Mouse (Mus musculus): ENCODE results near the gene Birc2. TPM values are rescaled to one million over a fixed set of nuclear protein-coding genes. Genes with fewer than 3 reads are reported as not detected.
"Not testable (repeated sequence)": the region's sequence is repeated elsewhere in the genome, so short reads cannot be mapped to it uniquely, and the experiment has no call there.

The Birc2 gene
- polyA plus RNA-seq, 1 experiment from 2014 or later, result 11.7 TPM

DNA sequence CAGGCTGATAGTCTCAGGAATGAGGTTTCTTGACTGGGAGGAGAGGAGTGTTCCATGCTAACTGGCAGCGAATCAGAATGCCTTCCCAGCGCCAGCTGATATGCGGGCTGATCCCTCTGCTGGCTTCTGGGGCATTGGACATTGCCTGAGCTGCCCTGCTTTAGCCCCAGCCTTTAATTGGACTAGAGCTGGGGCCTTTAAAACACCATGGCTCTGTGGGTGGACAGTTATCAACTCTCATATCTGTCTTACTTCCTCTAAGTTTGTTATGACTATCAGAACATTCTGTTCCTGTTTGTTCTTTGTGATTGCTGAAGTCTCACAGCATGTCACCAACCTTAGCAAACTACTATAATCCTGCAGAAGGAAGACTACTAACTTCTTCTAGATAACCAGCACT is 31.1 kb upstream of the Birc2 start:
- no peak for ATAC-seq (ENCODE audit: low read depth)
- Histone ChIP-seq H3K36me3 (peaks cover 18% of the 10 kb centered on the region), H3K9ac (no peak overlapping the region), H3K4me2 (no peak overlapping the region), H3K4me3 (replicated peaks) (no peak overlapping the region), H3K4me1 (replicated peaks) (peaks cover 39% of the 10 kb centered on the region), H3K27ac (no peak overlapping the region), H3K9me3 (replicated peaks) (no peaks in the 10 kb centered on the region), H3K27me3 (no peaks in the 10 kb centered on the region)
- no peak for DNase-seq
- WGBS (ENCODE audit: insufficient replicate concordance), result 72% methylated on average over 3 of the region's 3 CpGs

GRCm38 (mm10) chr9:7866981-7867380 is 30.1 kb upstream of the Birc2 start:
- WGBS (ENCODE audit: insufficient replicate concordance), result 65% methylated on average over 2 of the region's 2 CpGs
- H3K9ac ChIP-seq; H3K4me2 ChIP-seq; ATAC-seq (ENCODE audit: low read depth); DNase-seq; H3K27me3 ChIP-seq; H3K4me3 ChIP-seq (replicated peaks); H3K9me3 ChIP-seq (replicated peaks); H3K27ac ChIP-seq: not testable (repeated sequence)
- Histone ChIP-seq H3K4me1 (replicated peaks) (peaks cover 29% of the 10 kb centered on the region), H3K36me3 (peaks cover 18% of the 10 kb centered on the region)

GRCm38 (mm10) chr9:7860976-7861375 is 24.1 kb upstream of the Birc2 start:
- 74% methylated on average over 5 of the region's 5 CpGs for WGBS (ENCODE audit: insufficient replicate concordance)
- no peak overlapping the region for H3K9ac ChIP-seq

DNA sequence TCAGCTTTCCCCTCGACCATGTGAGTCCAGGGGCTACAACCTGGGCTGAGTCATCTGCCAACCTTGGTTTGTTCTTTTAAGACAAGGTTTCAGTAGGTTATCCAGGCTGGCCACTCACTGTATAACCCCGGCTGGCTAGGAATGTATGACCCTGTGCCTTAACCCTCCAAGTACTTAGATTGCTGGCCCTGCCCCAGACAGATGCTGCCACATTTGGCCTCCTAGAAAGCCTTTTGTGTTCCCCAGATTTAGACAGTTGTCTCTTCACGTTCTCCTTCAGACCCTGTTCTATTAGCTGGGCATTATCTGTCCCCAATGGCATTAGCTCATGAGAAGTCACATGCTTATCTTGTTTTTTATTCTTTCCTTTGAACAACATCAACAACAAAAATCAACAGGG is 19.0 kb upstream of the Birc2 start:
- no peak overlapping the region for H3K4me2 ChIP-seq
- H3K4me1 ChIP-seq (replicated peaks), result 0 out of 2 replicates have a peak, but pooled peaks cover 3% of the 10 kb centered on the region
- no peaks in the 10 kb centered on the region for H3K27me3 ChIP-seq
- ATAC-seq (ENCODE audit: low read depth) (no peak), DNase-seq (no peak)
- peaks cover 21% of the 10 kb centered on the region; the same call in 1 of the 2 replicates for H3K36me3 ChIP-seq
- no peaks in the 10 kb centered on the region for H3K9me3 ChIP-seq (replicated peaks)
- H3K27ac ChIP-seq, result no peak overlapping the region
- WGBS (ENCODE audit: insufficient replicate concordance), result 46% methylated on average over 3 of the region's 3 CpGs
- H3K4me3 ChIP-seq (replicated peaks), result no peak overlapping the region
- H3K9ac ChIP-seq, result no peak overlapping the region

More at GRCm38 (mm10) chr9:7860976-7861375, 24.1 kb upstream of the Birc2 start:
- Histone ChIP-seq H3K27ac (no peak overlapping the region), H3K4me1 (replicated peaks) (no peaks in the 10 kb centered on the region), H3K4me2 (no peak overlapping the region), H3K27me3 (no peaks in the 10 kb centered on the region), H3K4me3 (replicated peaks) (no peak overlapping the region), H3K36me3 (peaks cover 12% of the 10 kb centered on the region; the same call in 1 of the 2 replicates), H3K9me3 (replicated peaks) (no peaks in the 10 kb centered on the region)
- DNase-seq (no peak), ATAC-seq (ENCODE audit: low read depth) (no peak)

DNA sequence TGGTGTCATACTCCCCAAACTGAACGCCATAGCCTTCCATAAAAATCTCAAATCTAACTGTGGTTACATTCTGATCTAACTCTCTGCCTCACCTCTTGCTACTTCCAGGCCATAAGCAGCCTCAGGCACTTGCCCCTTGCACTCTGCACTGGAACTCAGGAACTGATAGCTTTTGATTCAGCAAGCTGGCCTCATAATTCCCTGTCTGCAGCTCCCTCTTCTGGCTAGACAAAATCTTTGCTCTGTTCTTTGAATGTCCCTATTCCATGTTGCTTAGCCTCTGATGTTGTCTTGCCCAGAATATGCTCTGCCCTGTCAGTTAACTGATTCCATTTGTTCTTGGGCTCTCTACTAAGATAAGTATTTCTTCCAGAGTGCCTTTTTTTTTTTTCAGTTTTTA is 18.5 kb upstream of the Birc2 start:
- H3K27ac ChIP-seq, result no peak overlapping the region
- H3K9me3 ChIP-seq (replicated peaks), result no peaks in the 10 kb centered on the region
- ATAC-seq (ENCODE audit: low read depth), result peak; percentile 39; the same call in 1 of the 2 replicates
- no peak overlapping the region for H3K9ac ChIP-seq
- no peak overlapping the region for H3K4me3 ChIP-seq (replicated peaks)
- WGBS (ENCODE audit: insufficient replicate concordance), result 42% methylated on average over 1 of the region's 1 CpGs
- no peak for DNase-seq
- peaks cover 19% of the 10 kb centered on the region; the same call in 1 of the 2 replicates for H3K36me3 ChIP-seq
- no peak overlapping the region for H3K4me2 ChIP-seq
- H3K27me3 ChIP-seq, result no peaks in the 10 kb centered on the region
- H3K4me1 ChIP-seq (replicated peaks), result 0 out of 2 replicates have a peak, but pooled peaks cover 3% of the 10 kb centered on the region

GRCm38 (mm10) chr9:7854196-7854595 is 17.3 kb upstream of the Birc2 start:
- ATAC-seq (ENCODE audit: low read depth); H3K4me2 ChIP-seq; H3K27ac ChIP-seq; H3K27me3 ChIP-seq; DNase-seq; H3K4me3 ChIP-seq (replicated peaks); H3K4me1 ChIP-seq (replicated peaks); H3K9me3 ChIP-seq (replicated peaks); H3K9ac ChIP-seq: not testable (repeated sequence)
- peaks cover 19% of the 10 kb centered on the region; the same call in 1 of the 2 replicates for H3K36me3 ChIP-seq
- WGBS (ENCODE audit: insufficient replicate concordance), result 82% methylated on average over 14 of the region's 14 CpGs

- no peak overlapping the region for H3K4me3 ChIP-seq (replicated peaks)
- H3K9me3 ChIP-seq (replicated peaks), result no peaks in the 10 kb centered on the region
- WGBS (ENCODE audit: insufficient replicate concordance), result 53% methylated on average over 4 of the region's 4 CpGs
- 0 out of 2 replicates have a peak, but pooled peaks cover 3% of the 10 kb centered on the region for H3K4me1 ChIP-seq (replicated peaks)
- no peak for DNase-seq
- no peak overlapping the region for H3K4me2 ChIP-seq
- H3K36me3 ChIP-seq, result peaks cover 29% of the 10 kb centered on the region
- H3K27me3 ChIP-seq, result no peaks in the 10 kb centered on the region
- ATAC-seq (ENCODE audit: low read depth), result 0 out of 2 replicates have a peak, but pooled peaks have one; percentile 7
- H3K27ac ChIP-seq, result no peak overlapping the region
- H3K9ac ChIP-seq, result no peak overlapping the region
Observed at GRCm38 (mm10) chr9:7852346-7853230, 15.7 kb upstream of the Birc2 start.

DNA sequence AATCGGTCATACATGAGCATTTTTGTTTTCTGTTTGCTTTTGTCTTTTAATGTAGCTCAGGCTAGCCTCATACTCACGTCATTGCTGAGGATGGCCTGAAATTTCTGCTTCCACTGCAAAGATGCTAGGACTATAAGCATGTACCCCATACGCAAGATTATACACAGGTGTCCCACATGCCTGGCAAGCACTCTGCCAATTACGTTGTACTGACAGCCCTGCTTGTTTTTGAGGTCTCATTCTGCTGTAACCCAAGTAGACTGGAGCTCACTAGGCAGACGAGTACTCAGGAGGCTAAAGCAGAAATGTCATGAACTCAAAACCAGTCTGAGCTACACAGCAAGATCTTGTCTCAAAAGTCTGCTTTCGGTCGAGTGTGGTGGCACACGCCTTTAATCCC is 15.0 kb upstream of the Birc2 start:
- Histone ChIP-seq H3K27me3 (no peaks in the 10 kb centered on the region), H3K4me2 (no peak overlapping the region), H3K4me3 (replicated peaks) (no peak overlapping the region), H3K27ac (no peak overlapping the region), H3K9me3 (replicated peaks) (no peaks in the 10 kb centered on the region), H3K4me1 (replicated peaks) (0 out of 2 replicates have a peak, but pooled peaks cover 3% of the 10 kb centered on the region), H3K9ac (no peak overlapping the region), H3K36me3 (peaks cover 30% of the 10 kb centered on the region)
- 76% methylated on average over 8 of the region's 8 CpGs for WGBS (ENCODE audit: insufficient replicate concordance)
- ATAC-seq (ENCODE audit: low read depth), result no peak
- no peak for DNase-seq

DNA sequence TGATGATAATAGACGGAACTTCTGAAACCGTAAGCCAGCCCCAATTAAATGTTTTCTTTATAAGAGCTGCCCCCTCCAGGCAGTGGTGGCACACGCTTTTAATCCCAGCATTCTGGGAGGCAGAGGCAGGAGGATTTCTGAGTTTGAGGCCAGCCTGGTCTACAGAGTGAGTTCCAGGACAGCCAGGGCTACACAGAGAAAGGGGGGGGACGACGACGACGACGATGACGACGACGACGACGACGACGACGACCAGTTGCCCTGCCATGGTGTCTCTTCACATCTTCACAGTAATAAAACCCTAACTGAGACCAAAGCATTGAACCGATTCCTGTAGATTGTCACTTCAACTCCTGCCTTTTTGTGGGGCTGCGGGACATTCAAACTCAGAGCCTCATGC is 11.3 kb upstream of the Birc2 start:
- no peaks in the 10 kb centered on the region for H3K9me3 ChIP-seq (replicated peaks)
- no peaks in the 10 kb centered on the region for H3K27me3 ChIP-seq
- no peak overlapping the region for H3K9ac ChIP-seq
- H3K4me2 ChIP-seq, result no peak overlapping the region
- peaks cover 24% of the 10 kb centered on the region for H3K36me3 ChIP-seq
- ATAC-seq (ENCODE audit: low read depth) (no peak), DNase-seq (no peak)
- WGBS (ENCODE audit: insufficient replicate concordance), result 84% methylated on average over 18 of the region's 18 CpGs
- H3K4me1 ChIP-seq (replicated peaks), result 0 out of 2 replicates have a peak, but pooled peaks cover 3% of the 10 kb centered on the region
- H3K4me3 ChIP-seq (replicated peaks), result no peak overlapping the region
- H3K27ac ChIP-seq, result no peak overlapping the region

- Histone ChIP-seq H3K36me3 (peaks cover 19% of the 10 kb centered on the region), H3K27ac (no peak overlapping the region), H3K27me3 (no peaks in the 10 kb centered on the region), H3K9me3 (replicated peaks) (no peaks in the 10 kb centered on the region), H3K9ac (no peak overlapping the region), H3K4me1 (replicated peaks) (no peaks in the 10 kb centered on the region), H3K4me3 (replicated peaks) (no peak overlapping the region), H3K4me2 (no peak overlapping the region)
- ATAC-seq (ENCODE audit: low read depth) (no peak), DNase-seq (no peak)
- WGBS (ENCODE audit: insufficient replicate concordance), result 71% methylated on average over 1 of the region's 1 CpGs
Observed at GRCm38 (mm10) chr9:7846667-7847199, 9.9 kb upstream of the Birc2 start.

DNA sequence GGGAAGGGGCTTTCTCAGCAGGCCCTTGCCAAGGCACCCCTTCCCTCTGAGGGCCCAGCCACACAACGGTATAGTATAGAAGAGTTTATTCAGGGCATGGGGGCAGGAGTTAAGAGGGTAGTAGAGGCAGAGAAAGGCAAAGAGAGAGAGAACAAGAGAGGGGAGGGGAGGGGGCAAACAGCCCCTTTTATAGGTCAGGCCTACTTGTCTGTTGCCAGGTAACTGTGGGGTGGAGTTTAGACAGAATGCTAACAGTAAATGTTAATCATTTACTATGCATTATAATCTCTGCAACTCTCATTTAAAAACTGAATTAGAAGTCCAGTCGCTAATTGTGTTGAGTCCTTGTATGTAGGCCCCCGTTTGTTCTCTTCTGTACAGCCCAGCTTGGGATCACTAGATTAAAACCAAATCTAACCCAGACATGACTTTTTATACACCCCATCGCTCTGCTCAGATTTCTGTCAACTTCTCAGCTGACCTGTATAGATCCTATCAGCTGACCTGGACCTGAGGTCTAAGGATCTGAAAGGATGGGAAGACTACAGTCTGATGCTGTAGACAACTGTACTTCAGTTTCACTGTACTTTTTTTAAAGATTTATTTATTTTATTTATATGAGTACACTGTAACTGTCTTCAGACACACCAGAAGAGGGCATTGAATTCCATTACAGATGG is 8.5 kb upstream of the Birc2 start:
- H3K4me3 ChIP-seq (replicated peaks), result no peak overlapping the region
- 61% methylated on average over 4 of the region's 4 CpGs for WGBS (ENCODE audit: insufficient replicate concordance)
- H3K4me1 ChIP-seq (replicated peaks), result no peaks in the 10 kb centered on the region
- no peak for DNase-seq
- H3K4me2 ChIP-seq, result no peak overlapping the region
- H3K9me3 ChIP-seq (replicated peaks), result no peaks in the 10 kb centered on the region
- H3K36me3 ChIP-seq, result peaks cover 15% of the 10 kb centered on the region
- H3K9ac ChIP-seq, result no peak overlapping the region
- no peak overlapping the region for H3K27ac ChIP-seq
- ATAC-seq (ENCODE audit: low read depth), result no peak
- no peaks in the 10 kb centered on the region for H3K27me3 ChIP-seq
